Mouse (Mus musculus) right cerebral cortex, adult 18-20 months (tissue): ENCODE data around the gene Atxn3.
A peak's percentile ranks its signal among the peaks of the same experiment; 100 is the strongest.
"Not testable (repeated sequence)": the region's sequence is repeated elsewhere in the genome, so short reads cannot be mapped to it uniquely, and the experiment has no call there.

ENCODE experiments used
- DNase-seq: peaks from one replicate; pipeline ENCODE4 v3.0.0; 2022; ENCODE audit warnings: mixed read lengths

Gene Atxn3

GRCm38 (mm10) chr12:101957079-101957941, 736 bp downstream of the Atxn3 start:
- no peak for DNase-seq

GRCm38 (mm10) chr12:101955821-101956220, 2.2 kb downstream of the Atxn3 start:
- DNase-seq = not testable (repeated sequence)

- no peak for DNase-seq
Measured at GRCm38 (mm10) chr12:101948801-101949200, 9.2 kb downstream of the Atxn3 start.

GRCm38 (mm10) chr12:101947986-101948385, 10.1 kb downstream of the Atxn3 start:
- peak; percentile 28 for DNase-seq

- DNase-seq = no peak
Measured at GRCm38 (mm10) chr12:101937572-101937971, 20.5 kb downstream of the Atxn3 start.

GRCm38 (mm10) chr12:101935223-101935622, 22.8 kb downstream of the Atxn3 start:
- DNase-seq = peak; percentile 38

GRCm38 (mm10) chr12:101928423-101928822, 29.6 kb downstream of the Atxn3 start:
- no peak for DNase-seq

GRCm38 (mm10) chr12:101922313-101922712, 35.7 kb downstream of the Atxn3 start:
- no peak for DNase-seq

- DNase-seq = no peak
Measured at GRCm38 (mm10) chr12:101919847-101920246, 38.2 kb downstream of the Atxn3 start.

- DNase-seq = peak; percentile 15
Measured at GRCm38 (mm10) chr12:101917165-101917564, 40.9 kb downstream of the Atxn3 start.

GRCm38 (mm10) chr12:101912626-101913490, 45.2 kb downstream of the Atxn3 start, which contains the start of gene Trip11:
Gene Trip11, minus strand, starts transcription at chr12:101913267.
- DNase-seq = peak; percentile 93

GRCm38 (mm10) chr12:101911346-101911745, 46.7 kb downstream of the Atxn3 start:
- no peak for DNase-seq

GRCm38 (mm10) chr12:101910360-101910759, 47.7 kb downstream of the Atxn3 start:
- DNase-seq = no peak

GRCm38 (mm10) chr12:101905817-101906216, 52.2 kb downstream of the Atxn3 start:
- no peak for DNase-seq

GRCm38 (mm10) chr12:101904906-101905305, 53.1 kb downstream of the Atxn3 start:
- DNase-seq = no peak

- no peak for DNase-seq
Measured at GRCm38 (mm10) chr12:101904170-101904569, 53.9 kb downstream of the Atxn3 start.

- no peak for DNase-seq
Measured at GRCm38 (mm10) chr12:101899671-101900245, 58.3 kb downstream of the Atxn3 start.

- DNase-seq = no peak
Measured at GRCm38 (mm10) chr12:101898966-101899365, 59.1 kb downstream of the Atxn3 start.

GRCm38 (mm10) chr12:101897113-101897512, 60.9 kb downstream of the Atxn3 start:
- DNase-seq = no peak

GRCm38 (mm10) chr12:101893296-101893695, 64.8 kb downstream of the Atxn3 start:
- peak; percentile 77 for DNase-seq

- DNase-seq = peak; percentile 19
Measured at GRCm38 (mm10) chr12:101892832-101893231, 65.2 kb downstream of the Atxn3 start.

GRCm38 (mm10) chr12:101891066-101891465, 67.0 kb downstream of the Atxn3 start:
- no peak for DNase-seq

GRCm38 (mm10) chr12:101889351-101889750, 68.7 kb downstream of the Atxn3 start:
- no peak for DNase-seq
